Mouse (Mus musculus) urinary bladder, adult 2 months (tissue): ENCODE measurements around the gene Tlk1. TPM values are rescaled to one million over a fixed set of nuclear protein-coding genes. Genes with fewer than 3 reads are reported as not detected.
"Not testable (repeated sequence)": the region's sequence is repeated elsewhere in the genome, so short reads cannot be mapped to it uniquely, and the experiment has no call there.

Source experiments
- DNase-seq: peaks from one replicate; pipeline ENCODE4 v3.0.0; 2022; ENCODE audit warnings: low spot score
- polyA plus RNA-seq: library from polyadenylated mRNA; depleted of rRNA; stranded (reverse); fragments of >200 nt; gene quantifications from 2 replicates; pipeline ENCODE4 v1.2.3, GENCODE M21; 2012

The Tlk1 gene
- polyA plus RNA-seq, 1 experiment = 17.7 TPM

DNA sequence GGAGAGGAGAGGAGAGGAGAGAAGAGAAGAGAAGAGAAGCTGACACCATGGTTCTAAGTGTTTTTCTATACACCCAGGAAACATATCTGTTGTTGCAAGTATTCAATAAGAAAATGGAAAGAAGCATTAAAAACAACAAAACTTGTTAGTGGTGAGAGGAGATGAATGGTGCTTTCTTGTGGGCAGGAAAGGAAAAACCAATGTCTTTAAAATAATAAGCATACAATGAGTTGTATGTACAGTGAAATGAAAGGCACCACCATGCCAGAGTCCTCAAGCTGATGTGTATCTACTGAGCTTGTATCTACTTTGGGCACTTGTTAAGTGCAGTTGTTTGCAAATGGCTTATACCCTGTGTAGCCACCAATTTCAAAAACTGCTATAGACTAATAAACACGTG lies 7.7 kb upstream of the Tlk1 start:
- DNase-seq = no peak

DNA sequence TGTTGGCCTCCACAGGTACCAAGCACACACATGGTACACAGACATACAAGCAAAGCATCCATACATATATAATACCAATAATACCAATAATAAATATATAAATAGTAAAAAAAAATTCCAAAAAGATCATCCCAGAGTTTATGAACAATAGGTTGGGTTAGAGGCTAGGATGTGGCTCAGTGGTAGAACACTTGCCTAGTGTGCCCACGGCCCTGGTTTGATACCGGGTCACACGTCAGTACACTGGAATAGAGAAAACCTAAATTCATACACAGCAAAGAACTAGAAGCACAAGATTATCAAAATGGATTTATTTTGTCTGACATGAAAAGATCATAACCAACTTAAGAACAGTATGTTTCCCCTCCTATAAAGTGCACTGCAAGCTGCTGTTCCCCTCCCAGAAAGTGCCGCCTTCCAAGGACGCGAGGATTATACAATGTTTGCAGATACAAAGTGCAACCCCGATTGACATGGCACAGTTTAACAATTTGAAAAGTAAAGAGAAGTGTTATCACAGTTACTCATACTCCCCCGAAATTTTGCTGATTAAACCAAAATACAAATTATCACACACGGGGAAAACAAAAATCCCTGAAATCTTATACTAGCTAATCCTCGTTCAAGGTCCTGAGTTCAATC lies 6.3 kb upstream of the Tlk1 start:
- DNase-seq = no peak

DNA sequence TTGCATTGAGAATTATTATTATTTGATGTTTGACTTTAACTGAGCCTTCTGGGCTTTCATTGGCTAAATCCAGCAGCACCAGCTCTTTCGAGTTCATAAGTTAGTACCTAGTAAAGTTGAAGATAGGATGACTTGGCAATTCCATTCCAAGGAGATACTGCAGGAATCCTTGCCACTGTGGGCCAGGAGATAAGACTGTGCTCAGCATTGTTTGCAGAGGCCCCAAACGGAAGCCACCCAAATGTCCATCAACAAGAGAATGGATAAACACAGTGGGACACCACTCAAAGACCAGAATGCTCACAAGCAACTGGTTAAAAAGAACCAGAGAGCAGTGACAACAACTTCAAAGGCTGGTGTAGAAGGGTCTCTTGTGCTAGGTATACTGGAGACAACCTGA lies 5.2 kb upstream of the Tlk1 start:
- no peak for DNase-seq

DNA sequence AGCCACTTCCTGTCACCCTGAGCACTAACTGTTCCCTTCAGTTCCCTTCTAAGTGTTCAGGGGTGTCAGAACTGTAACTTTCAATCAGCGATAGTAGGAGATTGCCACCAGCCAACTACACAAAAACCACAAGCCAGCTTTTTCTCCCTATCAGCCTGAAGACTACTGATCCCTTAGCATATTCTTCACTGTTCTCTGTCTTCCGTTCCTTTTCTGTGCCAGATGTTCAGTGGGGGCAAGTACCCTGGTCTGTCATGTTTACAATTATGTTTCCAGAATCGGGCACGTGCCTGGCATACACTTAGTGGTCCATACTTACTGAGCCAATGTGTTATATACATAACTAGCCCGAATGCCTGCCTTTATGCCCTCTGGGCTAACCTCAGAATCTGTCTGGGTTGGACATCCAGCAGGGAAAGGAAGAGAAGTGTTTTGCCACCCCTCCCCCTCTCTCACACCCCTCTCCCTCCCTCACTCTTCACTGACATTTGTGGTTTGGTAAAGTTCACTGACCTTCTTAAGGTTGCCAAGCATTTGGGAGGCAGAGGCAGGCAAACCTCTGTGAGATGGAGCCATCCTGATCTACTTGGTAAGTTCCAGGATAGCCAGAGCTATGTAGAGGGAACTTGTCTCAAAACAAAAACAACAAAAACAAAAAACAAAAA lies 4.5 kb upstream of the Tlk1 start:
- DNase-seq = no peak

DNA sequence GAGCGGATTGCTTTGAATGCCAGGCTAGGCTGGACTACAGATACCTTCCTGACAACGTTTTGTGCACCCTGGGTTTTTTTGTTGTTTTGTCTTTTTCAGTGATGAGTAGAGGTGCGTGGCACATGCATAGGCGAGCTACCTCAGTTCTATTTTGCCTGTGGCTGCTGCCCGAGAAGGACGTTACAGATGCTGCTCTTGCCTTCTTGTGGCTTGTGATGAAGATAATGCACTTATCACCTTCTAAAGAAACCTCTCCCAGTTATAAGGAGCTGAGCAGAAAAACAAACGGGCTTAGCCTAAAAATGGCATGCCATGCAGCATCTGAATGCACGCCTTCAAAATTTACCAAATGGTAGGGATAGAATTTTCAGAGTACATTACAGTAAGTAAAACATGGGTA lies 2.3 kb upstream of the Tlk1 start:
- DNase-seq = no peak

DNA sequence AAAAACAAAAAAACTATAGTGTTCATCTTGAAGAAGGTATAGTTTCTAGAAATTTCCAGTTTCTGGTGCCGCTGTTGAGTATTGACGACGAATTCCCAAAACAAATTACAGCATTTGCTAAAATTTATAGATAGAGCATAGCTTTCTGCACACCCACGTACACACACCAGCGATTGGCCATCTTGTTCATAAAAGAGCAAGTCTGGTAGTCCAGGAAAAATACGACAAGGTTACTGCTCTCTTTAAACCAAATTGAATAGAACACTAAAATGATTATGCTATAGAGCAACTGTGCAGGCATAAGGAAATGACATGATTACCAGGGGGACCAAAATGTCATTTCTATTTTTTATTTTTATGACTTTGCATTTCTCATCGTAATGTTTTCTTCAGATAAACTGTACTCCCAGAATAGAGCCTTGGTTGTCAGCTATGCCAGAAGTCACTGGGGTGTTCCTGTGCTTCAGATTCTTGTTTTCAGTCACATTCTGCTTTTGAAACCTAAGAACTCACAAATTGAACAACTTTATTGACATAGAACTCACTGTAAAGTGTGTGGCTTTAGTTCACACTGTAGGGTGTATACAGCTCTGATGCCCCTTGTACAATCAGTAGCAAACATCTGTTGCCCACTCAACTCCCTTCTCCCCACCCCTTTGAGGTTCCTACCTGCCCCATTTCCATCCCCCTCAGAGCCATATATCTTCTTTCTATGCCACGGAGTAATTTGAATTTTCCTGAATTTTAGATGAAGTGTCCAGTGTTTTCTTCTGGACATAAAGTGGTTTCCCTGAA lies 1.1 kb upstream of the Tlk1 start:
- DNase-seq = no peak

DNA sequence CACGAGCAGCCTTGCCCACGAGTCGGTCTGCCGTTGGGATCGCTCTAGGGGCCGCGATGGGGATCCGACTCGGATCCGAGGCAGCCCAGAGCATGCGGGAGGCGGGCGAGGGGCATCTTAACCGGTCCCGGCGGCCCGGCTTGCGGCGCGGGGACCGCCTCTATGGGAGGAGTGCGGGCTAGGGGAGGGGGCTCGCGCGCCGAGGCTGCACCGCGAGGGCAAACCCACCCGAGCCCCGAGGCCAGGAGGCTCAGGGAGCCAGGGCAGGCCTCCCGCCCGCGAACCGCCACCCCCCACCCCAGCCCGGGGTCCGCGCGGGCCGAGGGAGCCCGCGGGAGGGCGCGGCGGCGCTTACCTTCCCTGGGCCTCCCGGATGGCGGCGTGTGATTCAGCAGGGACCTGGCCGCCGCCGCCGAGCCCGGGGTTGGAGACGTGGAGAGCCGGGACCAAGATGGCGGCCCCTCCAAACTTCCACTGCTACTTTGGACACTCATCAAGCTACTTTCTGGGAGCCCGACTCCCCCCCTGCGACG lies 624 bp downstream of the Tlk1 start:
- DNase-seq = no peak

DNA sequence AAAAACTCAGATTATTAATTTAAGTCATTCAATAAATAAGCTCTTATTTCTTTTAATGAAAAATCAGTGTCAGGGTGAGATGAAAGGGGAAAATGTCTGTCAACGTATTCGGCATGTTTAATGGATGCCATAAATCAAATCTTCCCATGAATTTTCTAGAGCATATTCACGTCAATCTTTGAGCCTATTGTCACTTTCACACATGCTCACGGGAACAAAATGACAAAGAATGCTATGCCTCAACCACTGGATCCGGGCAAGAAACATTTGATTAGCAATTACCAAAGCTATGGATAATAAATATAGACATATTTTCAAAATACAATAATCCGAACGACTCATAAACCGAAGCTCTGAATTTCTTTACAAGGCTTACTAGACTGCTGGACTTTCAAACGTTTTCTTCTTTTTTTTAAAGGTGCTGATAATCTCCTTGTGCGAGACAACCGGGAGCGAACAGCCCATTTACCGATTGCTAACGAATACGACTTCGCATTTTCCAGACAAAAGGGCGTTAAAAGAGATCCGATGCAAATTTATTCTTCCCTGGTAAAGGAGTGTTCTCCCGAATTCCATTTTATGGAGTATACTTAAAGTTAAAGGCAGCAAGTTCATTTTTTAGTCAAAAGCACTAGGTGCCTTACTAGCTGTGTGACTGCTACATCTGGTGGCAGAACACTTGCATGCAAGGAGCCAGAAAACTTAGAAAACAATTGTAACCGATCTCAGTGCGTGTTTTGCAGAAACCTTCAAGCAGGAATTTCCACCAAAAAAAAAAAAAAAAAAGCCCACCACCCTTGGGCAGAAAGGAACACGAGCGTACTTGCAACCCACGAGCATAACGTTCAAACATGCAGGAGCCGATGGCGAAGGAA lies 1.4 kb downstream of the Tlk1 start:
- DNase-seq = no peak

DNA sequence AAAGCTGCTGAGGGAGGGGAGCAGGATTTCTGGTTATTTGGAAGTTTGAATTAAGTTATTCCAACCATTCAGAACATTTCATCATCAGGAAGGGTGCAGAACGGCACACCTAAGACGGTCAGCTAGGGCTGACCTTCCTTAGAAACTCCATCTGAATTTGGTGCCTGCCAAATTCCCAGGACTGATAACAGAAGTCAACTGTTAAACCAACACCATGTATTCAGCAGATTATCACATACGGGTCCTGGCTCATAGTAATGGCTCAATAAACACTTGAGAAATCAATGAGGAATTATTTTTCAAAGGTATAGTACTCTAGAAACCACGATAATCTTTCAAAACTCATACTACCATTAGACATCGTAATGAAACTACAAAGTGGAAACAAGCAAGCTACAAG lies 2.1 kb downstream of the Tlk1 start:
- DNase-seq = no peak

DNA sequence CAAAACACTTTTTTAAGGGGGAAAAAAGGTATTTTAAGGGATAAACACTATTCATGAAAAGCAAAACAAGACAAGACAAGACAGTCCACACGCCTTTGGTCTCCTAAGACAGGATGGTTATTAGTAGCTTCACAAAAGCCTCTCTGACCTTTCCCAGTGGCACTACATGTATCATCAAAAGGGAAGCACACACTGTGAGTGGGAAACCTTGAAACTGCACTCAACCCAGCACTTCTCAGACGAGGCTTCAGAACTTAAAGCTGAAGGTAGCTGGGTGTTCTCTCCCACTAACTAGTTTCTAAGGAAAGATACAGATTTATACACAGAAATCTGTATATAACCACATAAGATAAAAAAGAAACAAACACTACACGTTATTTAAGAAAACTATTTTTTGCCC lies 8.6 kb downstream of the Tlk1 start:
- no peak for DNase-seq

DNA sequence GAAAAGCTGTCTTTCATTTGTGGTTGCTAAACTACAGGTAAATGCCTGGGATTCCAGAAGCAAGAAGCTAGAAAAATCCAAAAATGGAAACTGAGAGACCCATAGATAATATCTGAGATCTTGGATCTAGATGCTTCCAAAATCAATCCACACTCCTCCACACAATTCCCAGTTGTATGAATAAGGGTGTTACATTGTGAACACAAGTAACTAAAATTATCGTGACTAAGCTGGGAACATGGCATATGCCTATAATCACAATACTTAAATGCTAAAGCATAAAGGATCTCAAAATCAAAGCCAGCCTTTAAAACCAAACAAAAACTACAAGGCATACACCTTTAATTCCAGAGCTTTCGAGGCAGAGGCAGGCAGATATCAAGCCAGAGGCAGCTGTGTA lies 9.5 kb downstream of the Tlk1 start:
- DNase-seq = no peak

DNA sequence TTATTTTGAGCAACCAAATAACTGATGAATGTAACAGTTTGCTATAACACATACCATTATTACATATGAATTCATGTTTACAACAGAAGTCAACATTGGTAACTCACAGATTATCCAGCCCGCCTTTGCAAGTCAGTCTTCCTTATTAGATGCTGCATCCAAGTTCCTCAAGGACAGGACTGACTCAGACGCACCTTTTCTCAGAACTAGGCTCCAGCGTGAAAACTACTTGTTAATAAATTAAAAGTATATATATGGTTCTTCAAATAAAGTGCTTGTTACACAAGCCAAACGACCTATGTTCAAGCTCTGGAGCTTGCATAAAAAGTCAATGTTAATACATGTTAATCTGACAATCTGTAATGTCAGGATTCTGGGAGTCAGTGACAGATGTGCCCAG lies 11.9 kb downstream of the Tlk1 start:
- DNase-seq = no peak

DNA sequence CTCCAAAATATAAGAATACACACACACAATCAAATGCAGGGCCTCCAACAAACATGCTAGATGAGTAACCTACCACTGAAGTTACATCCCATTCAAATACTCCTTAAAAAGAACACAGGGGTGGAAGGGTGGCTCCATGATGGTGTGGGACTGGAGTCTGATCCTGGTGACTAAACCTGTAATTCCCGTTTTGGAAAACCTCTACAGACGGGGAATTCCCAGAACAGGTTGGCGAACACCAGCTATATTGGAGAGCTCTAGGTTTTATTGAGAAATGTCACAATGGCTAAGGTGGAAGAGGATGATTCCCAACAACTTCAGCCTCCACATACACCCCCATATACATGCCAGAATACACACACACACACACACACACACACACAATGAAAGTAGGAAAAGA lies 14.1 kb downstream of the Tlk1 start:
- no peak for DNase-seq

DNA sequence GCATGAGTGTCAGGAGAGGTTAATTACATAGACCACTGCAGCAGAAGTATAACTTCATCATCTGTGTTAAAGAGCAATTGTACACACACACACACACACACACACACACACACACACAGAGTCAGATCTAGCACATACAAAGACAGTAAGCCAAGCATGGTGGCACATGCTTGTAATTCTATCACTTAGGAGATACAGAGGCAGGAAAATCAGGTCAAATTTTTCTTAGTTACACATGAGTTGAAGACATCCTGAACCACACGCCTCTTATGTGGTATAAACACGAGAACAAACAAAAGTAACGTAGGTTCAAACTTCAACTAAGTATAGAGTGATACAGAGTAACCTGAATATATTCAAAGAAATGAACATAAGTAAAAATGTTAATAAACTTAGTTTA lies 15.6 kb downstream of the Tlk1 start:
- DNase-seq = no peak

DNA sequence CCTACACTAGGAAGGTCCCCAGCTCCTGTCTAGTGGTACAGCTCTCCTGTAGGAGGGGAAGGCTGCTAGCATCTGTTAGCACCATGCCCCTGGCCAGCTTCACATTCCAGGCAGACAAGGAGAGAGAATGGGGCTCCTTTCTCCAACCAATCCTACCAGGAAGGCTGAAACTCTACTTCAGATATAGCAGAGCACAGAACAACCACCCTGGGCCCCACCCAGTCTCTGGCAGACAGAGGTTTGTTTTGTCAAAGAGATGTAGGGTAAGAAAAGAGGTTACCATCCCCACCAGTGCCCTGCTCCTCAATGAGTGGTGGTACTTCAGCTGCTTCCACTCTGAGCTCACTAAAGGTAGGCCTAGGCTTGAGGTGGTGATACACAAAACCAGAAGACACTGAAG lies 16.8 kb downstream of the Tlk1 start:
- DNase-seq = no peak

DNA sequence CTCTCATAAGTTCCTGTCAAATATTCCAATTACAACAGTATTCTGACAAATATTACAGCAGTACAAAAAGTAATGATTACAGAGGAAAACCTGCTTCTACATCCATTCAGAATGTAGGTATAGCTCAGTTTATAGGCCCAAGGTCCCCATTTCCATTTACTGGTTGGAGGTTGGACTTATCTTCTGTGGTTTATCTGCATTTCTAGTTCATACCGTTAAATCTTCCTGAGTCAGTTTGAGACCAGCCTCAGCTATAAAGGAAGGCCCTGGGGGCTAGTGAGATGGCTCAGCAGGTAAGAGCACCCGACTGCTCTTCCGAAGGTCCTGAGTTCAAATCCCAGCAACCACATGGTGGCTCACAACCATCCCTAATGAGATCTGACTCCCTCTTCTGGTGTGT lies 17.9 kb downstream of the Tlk1 start:
- DNase-seq = not testable (repeated sequence)

DNA sequence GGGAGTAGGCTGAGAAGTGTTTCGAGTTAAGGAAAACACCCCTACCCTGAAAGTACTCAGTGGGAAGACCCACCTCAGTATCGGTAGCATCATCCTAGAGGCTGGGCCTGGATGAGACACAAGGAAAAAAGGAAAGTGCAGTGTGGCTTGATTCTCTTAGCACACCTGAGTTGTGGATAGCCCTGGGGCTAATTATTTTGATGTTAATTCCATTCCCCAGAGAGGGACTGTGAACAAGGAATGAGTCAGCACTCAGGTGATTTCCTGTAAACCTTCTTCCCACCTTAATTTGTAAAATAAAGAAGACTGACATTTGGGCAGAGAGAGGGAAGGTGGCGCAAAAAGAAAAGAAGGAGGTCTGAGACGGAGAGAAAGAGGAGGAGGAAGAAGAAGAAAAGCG lies 19.5 kb downstream of the Tlk1 start:
- no peak for DNase-seq

DNA sequence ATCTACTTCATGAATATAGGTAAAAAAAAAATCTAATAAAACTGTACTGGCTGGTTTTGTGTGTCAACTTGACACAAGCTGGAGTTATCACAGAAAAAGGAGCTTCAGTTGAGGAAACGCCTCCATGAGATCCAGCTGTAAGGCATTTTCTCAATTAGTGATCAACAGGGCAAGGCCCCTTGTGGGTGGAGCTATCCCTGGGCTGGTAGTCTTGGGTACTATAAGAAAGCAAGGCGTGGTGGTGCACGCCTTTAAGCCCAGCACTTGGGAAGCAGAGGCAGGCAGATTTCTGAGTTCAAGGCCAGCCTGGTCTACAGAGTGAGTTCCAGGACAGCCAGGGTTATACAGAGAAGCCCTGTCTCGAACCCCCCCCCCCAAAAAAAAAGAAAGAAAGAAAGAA lies 21.8 kb downstream of the Tlk1 start:
- DNase-seq = not testable (repeated sequence)

DNA sequence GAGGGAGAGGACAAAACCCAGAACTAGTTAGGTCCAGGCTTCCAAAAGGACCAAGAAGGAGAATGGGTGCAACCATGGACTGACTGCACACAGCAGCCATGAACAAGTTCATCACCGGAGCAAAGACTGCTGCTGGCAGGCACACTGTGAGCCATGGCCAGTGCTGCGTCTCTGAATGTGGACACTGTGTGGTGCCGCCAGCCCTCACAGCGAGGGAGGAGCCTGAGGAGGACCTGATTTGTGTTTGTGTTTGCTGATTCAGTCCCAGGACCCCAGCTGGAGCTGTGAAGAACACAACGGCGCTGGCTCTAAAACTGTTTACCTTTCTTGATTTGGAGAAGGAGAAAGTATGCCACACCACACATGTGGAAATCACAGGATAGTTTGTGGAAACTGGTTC lies 22.9 kb downstream of the Tlk1 start:
- DNase-seq = no peak

DNA sequence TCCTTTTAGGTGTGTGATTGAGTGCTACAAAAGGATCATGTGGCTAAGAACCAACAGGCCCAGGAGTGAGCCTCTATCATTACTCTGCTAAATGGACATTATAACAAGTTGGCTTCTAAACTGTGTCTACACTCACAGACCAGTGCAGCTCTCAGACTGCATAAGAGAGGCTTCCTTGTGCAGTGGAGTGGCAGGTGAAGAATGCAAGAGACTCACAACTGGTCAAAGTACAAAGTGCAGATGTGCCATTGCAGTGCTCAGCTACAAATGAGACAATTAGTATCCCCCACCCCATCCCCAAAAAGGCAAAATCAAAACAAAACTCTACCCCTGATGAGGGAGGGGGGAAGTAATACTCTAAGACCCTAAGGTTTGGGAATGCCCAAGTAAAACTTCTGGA lies 24.0 kb downstream of the Tlk1 start:
- no peak for DNase-seq

DNA sequence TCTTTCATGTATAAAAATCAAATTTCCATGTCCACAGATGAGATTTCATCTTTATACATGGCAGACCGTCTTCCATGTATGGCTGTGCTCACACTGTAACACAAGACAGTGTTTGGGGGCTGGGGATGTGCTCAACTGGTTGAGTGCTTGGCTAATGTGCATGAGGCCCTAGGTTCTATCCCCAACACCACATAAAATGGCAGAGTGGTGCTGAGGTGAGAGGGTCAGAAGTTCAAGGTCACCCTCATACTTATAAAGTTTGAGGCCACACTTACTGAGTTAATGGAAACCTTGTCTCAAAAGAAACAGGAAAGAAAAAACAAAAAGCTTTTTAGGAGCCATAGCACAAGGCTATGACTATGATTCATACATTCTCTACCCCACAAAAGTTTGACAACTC lies 25.1 kb downstream of the Tlk1 start:
- no peak for DNase-seq

DNA sequence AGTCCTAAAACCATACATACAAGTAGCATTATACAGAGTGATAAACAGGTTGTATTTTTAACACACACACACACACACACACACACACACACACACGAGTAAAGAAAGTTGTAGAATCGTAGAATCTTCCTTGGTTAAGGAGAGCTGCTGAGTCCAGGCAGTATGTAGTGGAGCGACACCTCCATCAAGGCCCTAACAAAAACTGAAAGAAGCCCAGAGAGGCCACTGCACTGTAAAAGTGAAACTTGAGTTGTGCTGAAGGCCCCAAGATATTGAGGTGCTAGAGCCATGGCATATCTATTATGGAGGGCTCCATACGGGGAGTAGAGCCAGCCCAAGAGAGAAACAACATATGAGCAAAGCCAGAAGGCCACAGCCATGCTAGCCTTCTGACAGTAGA lies 32.3 kb downstream of the Tlk1 start:
- no peak for DNase-seq
